Mouse (Mus musculus) forebrain, embryonic 12.5 days (tissue): ENCODE results near the gene Ern1. TPM values are rescaled to one million over a fixed set of nuclear protein-coding genes. Genes with fewer than 3 reads are reported as not detected.

Experiments used
- ATAC-seq: fragments of 200-750 bp; cut with Nextera tagmentation; 2 replicates; pipeline ENCODE4 v1.8.0; 2017; ENCODE audit warnings: moderate TSS enrichment; ENCODE audit not compliant: low FRiP score
- H3K27ac ChIP-seq: fragments of 300-500 bp; sonication (generic); 2 replicates; pipeline ENCODE4 v1.5.1; 2016; ENCODE audit warnings: mild to moderate bottlenecking
- H3K27me3 ChIP-seq: fragments of 300-500 bp; sonication (generic); 2 replicates; pipeline ENCODE4 v1.6.1; 2016; ENCODE audit warnings: mild to moderate bottlenecking
- H3K36me3 ChIP-seq: fragments of 300-500 bp; sonication (generic); replicated peaks from 2 replicates; pipeline ENCODE4 v1.6.1; 2016; ENCODE audit warnings: mild to moderate bottlenecking
- H3K4me1 ChIP-seq: fragments of 300-500 bp; sonication (generic); 2 replicates; pipeline ENCODE4 v1.6.1; 2016
- H3K4me2 ChIP-seq: fragments of 300-500 bp; sonication (generic); 2 replicates; pipeline ENCODE4 v1.6.1; 2016; ENCODE audit warnings: mild to moderate bottlenecking, moderate library complexity
- H3K4me3 ChIP-seq: fragments of 300-500 bp; sonication (generic); replicated peaks from 2 replicates; pipeline ENCODE4 v1.5.1; 2016; ENCODE audit warnings: mild to moderate bottlenecking
- H3K9ac ChIP-seq: fragments of 300-500 bp; sonication (generic); 2 replicates; pipeline ENCODE4 v1.6.1; 2016; ENCODE audit warnings: mild to moderate bottlenecking
- H3K9me3 ChIP-seq: fragments of 300-500 bp; sonication (generic); 2 replicates; pipeline ENCODE4 v1.6.1; 2016
- WGBS: fragments of 180-500 bp; shearing (Covaris S2); methylation state at CpG from one replicate; pipeline ENCODE4 v1.1.7; 2016; 5-methylcytosine and 5-hydroxymethylcytosine counted together
- polyA plus RNA-seq: library from polyadenylated mRNA; unstranded; fragments of >200 nt; fragmentation: Nextera tagmentation; extraction: Ambion mirVana; gene quantifications from 2 replicates; pipeline ENCODE4 v1.2.1, GENCODE M21; 2016

Ern1 gene
- polyA plus RNA-seq, 1 experiment from 2014 or later, result 8.6 TPM

DNA sequence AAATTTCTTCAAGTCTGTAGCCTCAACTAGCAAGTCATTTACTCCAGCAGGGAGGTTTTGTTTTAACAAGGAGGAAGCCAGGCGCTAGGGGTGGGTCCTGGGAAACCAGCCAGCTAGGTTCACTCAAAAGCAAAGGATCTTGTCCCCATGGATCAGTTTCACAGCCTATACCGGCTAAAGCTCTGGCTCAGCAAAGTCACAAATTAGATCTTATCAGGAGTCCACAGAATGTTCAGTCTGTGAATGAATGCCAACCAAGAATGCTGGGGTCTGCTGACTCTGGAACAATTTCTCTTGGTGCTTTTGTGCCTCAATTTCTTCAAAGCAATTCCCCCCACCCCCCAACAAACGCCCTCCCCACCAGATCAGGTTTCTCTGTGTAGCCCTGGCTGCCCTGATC is 98.0 kb downstream of the Ern1 start:
- no peak for ATAC-seq
- Histone ChIP-seq H3K4me2 (no peak overlapping the region), H3K36me3 (no peaks in the 10 kb centered on the region), H3K27me3 (no peaks in the 10 kb centered on the region), H3K4me1 (no peaks in the 10 kb centered on the region), H3K27ac (no peak overlapping the region), H3K9ac (no peak overlapping the region), H3K4me3 (no peak overlapping the region), H3K9me3 (no peaks in the 10 kb centered on the region)
- WGBS, result 41% methylated on average over 3 of the region's 3 CpGs

DNA sequence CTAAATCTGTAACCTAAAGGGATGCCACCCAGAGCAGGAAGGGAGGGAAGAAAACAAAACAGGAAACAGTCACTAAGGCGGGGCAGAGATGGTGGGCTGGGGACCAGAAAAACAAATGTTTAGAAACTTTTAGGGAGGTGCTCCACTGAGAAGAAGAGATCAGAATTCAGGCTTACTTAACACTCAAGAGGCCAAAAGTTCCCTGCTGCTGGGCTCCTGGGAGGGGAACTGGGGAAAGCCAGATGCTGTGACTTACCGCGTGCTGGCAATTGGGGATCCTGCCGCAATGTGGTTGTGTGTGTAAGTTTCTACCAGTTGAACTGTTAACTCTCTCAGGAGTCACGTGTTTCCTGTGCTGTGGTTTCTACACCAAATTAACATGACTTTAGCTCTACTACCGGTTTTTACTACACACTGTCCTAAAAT is 99.8 kb downstream of the Ern1 start, which contains the start of gene Icam2:
Gene Icam2, minus strand, starts transcription at position 285 of the 426 bp plus-strand sequence.
- no peak within 1 kb of the TSS for H3K4me3 ChIP-seq
- 87% methylated on average over 6 of the region's 6 CpGs for WGBS
- H3K9ac ChIP-seq, result no peak within 1 kb of the TSS
- H3K4me1 ChIP-seq, result no peaks in the 10 kb centered on the region
- no peaks in the 10 kb centered on the region for H3K36me3 ChIP-seq
- H3K27ac ChIP-seq, result no peak within 1 kb of the TSS
- ATAC-seq, result no peak
- no peaks in the 10 kb centered on the region for H3K9me3 ChIP-seq
- H3K4me2 ChIP-seq, result no peak within 1 kb of the TSS
- no peaks in the 10 kb centered on the region for H3K27me3 ChIP-seq

DNA sequence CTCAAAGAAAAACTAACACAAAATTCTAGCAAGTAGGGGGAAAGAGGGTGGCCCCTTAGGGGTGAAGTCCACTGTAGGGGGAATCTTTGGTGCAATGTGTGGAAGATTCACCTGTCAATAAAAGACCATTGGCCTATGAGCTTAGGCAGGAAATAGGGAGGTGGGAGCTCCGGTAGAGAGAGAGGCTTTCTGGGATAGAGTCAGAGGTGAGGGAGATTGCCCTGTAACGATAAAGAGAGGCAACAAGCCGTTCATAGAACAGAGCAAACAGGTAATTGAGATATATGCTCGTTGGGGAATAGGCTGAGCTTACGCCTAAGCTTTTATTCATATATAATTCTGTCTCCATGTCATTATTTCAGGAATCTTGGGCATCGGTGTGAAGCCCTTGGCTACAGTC is 100.6 kb downstream of the Ern1 start:
- H3K4me3 ChIP-seq, result no peak overlapping the region
- no peaks in the 10 kb centered on the region for H3K36me3 ChIP-seq
- H3K4me1 ChIP-seq, result no peaks in the 10 kb centered on the region
- H3K27me3 ChIP-seq, result no peaks in the 10 kb centered on the region
- WGBS, result 89% methylated on average over 6 of the region's 6 CpGs
- H3K27ac ChIP-seq, result no peak overlapping the region
- no peak overlapping the region for H3K4me2 ChIP-seq
- no peak for ATAC-seq
- H3K9me3 ChIP-seq, result no peaks in the 10 kb centered on the region
- H3K9ac ChIP-seq, result no peak overlapping the region

DNA sequence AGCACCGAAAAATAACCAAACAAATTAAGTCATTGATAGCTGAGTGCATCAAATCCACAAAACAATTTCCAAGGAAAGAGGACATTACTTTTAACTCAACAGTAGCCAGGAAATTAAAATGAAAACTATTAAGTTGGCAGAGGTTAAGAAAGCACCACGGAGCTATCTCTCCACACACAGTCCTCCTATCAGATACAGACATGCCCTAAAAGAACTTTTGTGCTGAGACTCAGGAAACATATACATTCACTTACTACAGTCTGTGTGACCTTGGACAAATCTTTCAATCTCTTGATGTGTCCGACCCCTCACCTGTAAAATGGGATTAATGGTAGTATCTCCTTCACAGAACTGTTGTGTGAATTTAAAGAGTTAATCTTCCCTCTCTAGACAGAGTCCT is 101.2 kb downstream of the Ern1 start:
- no peak overlapping the region for H3K27ac ChIP-seq
- H3K4me1 ChIP-seq, result no peaks in the 10 kb centered on the region
- H3K9me3 ChIP-seq, result no peaks in the 10 kb centered on the region
- no peaks in the 10 kb centered on the region for H3K36me3 ChIP-seq
- 92% methylated on average over 3 of the region's 3 CpGs for WGBS
- H3K9ac ChIP-seq, result no peak overlapping the region
- H3K4me2 ChIP-seq, result no peak overlapping the region
- H3K27me3 ChIP-seq, result no peaks in the 10 kb centered on the region
- H3K4me3 ChIP-seq, result no peak overlapping the region
- ATAC-seq, result no peak

DNA sequence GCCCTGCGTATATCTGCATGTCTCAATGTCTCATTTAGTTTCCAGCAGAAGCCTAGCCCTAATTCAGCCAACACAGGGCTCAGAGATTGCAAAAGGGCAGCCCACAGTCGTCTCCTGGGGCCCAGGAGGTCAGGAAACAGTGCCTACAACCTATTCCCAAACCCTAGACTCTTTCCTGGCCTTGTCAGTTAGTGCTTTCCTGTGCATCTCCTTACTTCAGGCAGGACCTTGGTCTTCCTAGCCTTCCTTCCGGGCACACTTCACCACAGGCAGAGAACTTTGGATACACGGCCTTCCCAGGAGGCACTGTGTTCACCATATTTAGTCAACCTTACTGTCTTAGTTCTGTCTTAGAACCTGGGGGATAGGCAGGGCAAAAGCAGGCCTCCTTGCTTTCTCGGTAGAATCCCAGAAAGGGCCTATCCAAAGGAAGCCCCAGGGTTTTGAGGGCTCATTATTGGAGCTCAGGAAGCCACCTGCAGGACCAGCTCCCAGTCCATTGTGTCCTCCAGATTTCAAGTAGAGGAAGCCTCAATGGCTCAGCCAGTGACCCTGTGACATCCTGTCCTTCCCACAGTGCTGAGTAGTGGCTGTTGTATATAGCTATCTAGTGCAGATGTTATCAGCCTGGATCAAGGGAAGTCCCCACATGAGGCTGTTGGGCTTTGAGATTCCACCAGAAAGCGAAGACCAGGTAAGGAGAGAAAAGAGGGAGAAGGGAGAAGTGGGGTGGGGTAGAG is 104.4 kb downstream of the Ern1 start:
- ATAC-seq, result no peak
- Histone ChIP-seq H3K4me3 (no peak overlapping the region), H3K27me3 (no peaks in the 10 kb centered on the region), H3K9ac (no peak overlapping the region), H3K36me3 (no peaks in the 10 kb centered on the region), H3K27ac (no peak overlapping the region), H3K4me2 (no peak overlapping the region), H3K4me1 (no peaks in the 10 kb centered on the region), H3K9me3 (no peaks in the 10 kb centered on the region)
- 73% methylated on average over 6 of the region's 6 CpGs for WGBS

DNA sequence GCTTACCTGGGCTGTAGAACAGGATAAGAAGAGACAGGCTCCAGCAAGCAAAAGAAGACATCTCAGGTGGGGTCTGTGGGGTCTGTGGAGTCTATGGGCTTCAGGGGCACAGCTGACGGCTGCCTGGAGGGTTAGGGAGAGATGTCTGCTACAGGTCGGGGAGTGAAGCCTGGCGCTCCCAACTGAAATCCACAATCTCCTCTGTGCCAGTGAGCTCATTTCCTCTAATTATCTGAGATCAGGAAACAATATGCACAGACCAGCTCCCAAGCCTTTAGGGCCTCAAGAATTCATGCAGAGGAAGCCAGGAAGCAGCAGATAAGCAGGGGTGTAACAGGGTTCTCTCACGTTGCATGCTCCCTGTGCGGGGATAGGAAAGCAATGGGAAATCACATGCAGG is 105.2 kb downstream of the Ern1 start:
- no peak overlapping the region for H3K4me3 ChIP-seq
- H3K27me3 ChIP-seq, result no peaks in the 10 kb centered on the region
- no peak overlapping the region for H3K9ac ChIP-seq
- WGBS, result 88% methylated on average over 5 of the region's 5 CpGs
- H3K36me3 ChIP-seq, result no peaks in the 10 kb centered on the region
- no peak for ATAC-seq
- no peaks in the 10 kb centered on the region for H3K4me1 ChIP-seq
- no peak overlapping the region for H3K4me2 ChIP-seq
- H3K9me3 ChIP-seq, result no peaks in the 10 kb centered on the region
- no peak overlapping the region for H3K27ac ChIP-seq

DNA sequence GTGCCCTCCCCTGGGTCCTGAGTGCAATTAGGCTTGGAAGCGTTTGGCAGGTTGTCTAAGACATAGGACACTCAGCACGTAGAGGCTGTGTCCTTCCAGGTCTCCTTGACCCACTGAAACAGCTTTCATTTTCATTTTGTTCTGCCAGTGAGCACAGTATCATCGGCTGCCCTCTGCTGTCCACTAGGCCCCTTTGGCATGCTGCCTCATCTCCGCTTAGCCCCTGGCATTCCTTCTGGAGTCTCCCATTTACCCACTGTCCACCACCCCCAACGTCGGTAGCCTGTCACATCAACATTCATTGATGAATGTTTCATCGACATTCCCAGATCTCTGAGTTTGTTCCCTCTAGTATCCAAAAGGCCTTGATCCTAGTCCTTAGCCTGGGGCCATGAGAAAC is 105.8 kb downstream of the Ern1 start:
- Histone ChIP-seq H3K36me3 (no peaks in the 10 kb centered on the region), H3K9me3 (no peaks in the 10 kb centered on the region), H3K9ac (no peak overlapping the region), H3K27me3 (no peaks in the 10 kb centered on the region), H3K4me1 (no peaks in the 10 kb centered on the region), H3K4me2 (no peak overlapping the region), H3K27ac (no peak overlapping the region), H3K4me3 (no peak overlapping the region)
- WGBS, result 90% methylated on average over 7 of the region's 7 CpGs
- no peak for ATAC-seq

DNA sequence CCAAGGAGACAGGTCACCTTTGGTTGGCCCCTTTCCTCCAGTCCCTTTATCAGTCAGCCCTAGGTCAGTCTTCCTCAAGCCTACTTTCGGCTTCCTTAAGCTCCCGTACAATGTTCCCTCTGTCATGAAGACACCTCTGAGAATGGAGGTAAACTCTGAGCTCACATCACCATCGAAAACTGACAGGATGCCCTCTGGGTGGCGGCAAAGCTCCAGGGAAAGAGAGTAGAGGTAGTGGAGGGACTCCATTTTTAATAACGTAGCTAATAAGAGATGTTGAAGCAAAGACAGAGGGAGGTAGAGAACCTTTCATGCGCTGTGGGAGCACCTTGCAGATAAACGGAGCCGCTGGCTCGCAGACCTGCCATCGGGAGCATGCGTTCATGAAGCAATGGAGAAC is 106.6 kb downstream of the Ern1 start:
- WGBS, result 83% methylated on average over 11 of the region's 11 CpGs
- Histone ChIP-seq H3K27ac (no peak overlapping the region), H3K27me3 (no peaks in the 10 kb centered on the region), H3K9me3 (no peaks in the 10 kb centered on the region), H3K9ac (no peak overlapping the region), H3K4me1 (no peaks in the 10 kb centered on the region), H3K36me3 (no peaks in the 10 kb centered on the region), H3K4me3 (no peak overlapping the region), H3K4me2 (no peak overlapping the region)
- no peak for ATAC-seq

DNA sequence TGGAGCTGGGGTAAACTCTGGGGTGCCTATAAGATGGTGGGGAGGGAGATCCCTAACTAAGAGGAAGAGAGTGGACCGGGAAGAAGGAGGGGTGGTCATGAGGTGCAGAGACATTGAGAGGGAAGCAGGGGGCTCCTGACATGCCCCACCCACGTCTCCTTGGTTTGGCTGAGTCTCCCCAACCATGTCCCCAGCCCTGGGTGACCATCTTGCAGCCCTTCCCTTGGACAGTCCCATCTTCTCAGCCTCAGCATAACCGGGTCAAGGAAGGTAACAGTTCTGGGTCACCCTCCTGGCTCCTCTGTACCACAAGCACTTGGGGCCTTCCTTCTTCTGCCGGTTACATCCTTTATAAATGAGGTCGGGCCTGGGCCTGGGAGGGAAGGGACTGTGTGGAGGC is 112.7 kb downstream of the Ern1 start:
- Histone ChIP-seq H3K9ac (no peak overlapping the region), H3K27me3 (no peaks in the 10 kb centered on the region), H3K36me3 (no peaks in the 10 kb centered on the region), H3K4me1 (no peaks in the 10 kb centered on the region), H3K4me3 (no peak overlapping the region), H3K9me3 (no peaks in the 10 kb centered on the region), H3K4me2 (no peak overlapping the region), H3K27ac (no peak overlapping the region)
- 81% methylated on average over 5 of the region's 5 CpGs for WGBS
- no peak for ATAC-seq

DNA sequence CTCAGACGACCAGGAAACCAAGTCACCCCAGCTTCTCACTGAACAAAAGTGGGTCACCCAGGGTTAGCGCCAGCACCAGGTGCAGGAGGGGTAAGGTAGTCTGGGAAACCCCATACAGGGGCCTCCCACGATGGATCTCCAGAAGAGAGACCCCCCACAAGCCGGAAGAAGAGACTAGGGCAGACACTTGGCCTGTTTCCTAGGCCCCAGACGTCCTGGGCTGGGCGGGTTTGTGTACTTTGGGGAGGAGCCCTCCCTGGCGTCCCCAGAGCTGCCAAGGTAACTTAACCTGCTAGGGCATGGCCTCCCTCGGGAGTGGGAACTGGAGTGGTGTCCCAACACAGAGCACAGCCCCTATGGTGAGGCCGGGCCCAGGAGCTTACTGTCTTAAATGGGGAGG is 113.1 kb downstream of the Ern1 start:
- H3K36me3 ChIP-seq, result no peaks in the 10 kb centered on the region
- H3K27me3 ChIP-seq, result no peaks in the 10 kb centered on the region
- H3K4me2 ChIP-seq, result no peak overlapping the region
- WGBS, result 62% methylated on average over 9 of the region's 9 CpGs
- H3K4me1 ChIP-seq, result no peaks in the 10 kb centered on the region
- no peak overlapping the region for H3K27ac ChIP-seq
- ATAC-seq, result no peak
- H3K9ac ChIP-seq, result no peak overlapping the region
- H3K4me3 ChIP-seq, result no peak overlapping the region
- no peaks in the 10 kb centered on the region for H3K9me3 ChIP-seq

DNA sequence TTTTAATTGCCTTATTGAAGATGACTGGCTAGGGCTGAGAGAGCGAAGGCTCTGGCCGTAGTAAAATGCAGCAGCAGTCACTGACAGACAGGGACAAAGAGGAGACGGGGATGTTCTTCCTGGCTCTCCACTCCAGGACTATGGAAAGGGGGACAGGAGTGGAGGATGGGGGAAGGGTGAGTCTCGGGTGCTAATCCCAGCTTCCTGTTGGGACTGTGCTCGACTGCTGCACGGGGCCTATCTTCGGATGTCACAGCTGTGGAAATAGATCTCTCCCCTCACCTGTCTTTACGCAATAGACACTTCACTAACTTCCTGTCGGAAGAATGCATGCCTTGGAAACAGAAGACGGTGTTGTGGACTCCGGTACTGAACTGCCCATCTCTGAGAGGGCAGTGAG is 113.7 kb downstream of the Ern1 start:
- no peaks in the 10 kb centered on the region for H3K27me3 ChIP-seq
- no peak overlapping the region for H3K9ac ChIP-seq
- ATAC-seq, result no peak
- no peak overlapping the region for H3K4me2 ChIP-seq
- no peaks in the 10 kb centered on the region for H3K9me3 ChIP-seq
- WGBS, result 67% methylated on average over 11 of the region's 11 CpGs
- no peaks in the 10 kb centered on the region for H3K4me1 ChIP-seq
- no peak overlapping the region for H3K27ac ChIP-seq
- H3K4me3 ChIP-seq, result no peak overlapping the region
- H3K36me3 ChIP-seq, result no peaks in the 10 kb centered on the region

DNA sequence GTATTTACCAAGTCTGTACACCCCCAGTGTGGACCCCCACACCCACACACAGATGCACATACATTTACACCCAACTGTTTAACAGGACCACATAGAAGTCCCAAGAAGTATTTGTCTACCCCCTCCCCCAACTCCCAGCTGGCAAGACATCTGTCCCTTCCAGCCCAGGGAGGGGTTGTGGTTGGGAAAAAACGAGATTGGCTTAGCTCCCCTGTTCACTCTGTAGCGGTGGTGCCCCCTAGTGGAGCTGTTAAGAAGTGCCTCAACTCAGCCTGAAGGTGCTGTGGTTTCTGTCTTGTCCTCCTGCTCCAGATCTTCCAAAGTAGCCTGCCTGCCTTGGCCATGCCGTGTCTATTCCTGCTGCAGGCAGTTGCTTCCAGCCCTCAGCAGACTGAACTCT is 121.3 kb downstream of the Ern1 start:
- Histone ChIP-seq H3K9me3 (no peaks in the 10 kb centered on the region), H3K27ac (no peak overlapping the region), H3K4me3 (no peak overlapping the region), H3K36me3 (no peaks in the 10 kb centered on the region), H3K4me2 (no peak overlapping the region), H3K4me1 (peaks cover 16% of the 10 kb centered on the region), H3K27me3 (0 out of 2 replicates have a peak, but pooled peaks cover 3% of the 10 kb centered on the region), H3K9ac (no peak overlapping the region)
- 0 out of 2 replicates have a peak, but pooled peaks have one; percentile 23 for ATAC-seq
- WGBS, result 9% methylated on average over 3 of the region's 3 CpGs

DNA sequence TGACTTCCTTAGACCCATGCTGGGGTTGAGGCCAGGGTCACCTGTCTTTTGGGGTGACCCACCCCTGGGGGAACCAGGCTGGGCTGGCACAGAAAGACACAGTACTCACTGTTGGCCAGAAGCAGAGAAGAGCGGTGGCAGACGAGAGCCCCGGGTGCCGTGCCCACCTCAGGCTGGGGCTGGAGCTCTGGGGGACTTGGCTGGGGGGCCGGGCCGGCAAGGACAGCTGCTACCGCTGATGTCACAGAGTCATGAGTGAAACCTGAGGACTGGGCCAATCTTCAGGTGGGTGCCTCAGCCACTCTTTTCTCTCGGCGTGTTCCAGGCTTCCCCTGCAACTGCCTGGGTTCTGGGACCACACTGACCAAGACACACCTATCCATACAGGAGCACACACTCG is 122.3 kb downstream of the Ern1 start, which contains the start of gene Prr29:
Gene Prr29, plus strand, starts transcription at position 107 of the 400 bp plus-strand sequence.
- no peak for ATAC-seq
- H3K4me3 ChIP-seq, result no peak within 1 kb of the TSS
- 0 out of 2 replicates have a peak, but pooled peaks cover 3% of the 10 kb centered on the region for H3K27me3 ChIP-seq
- no peaks in the 10 kb centered on the region for H3K36me3 ChIP-seq
- no peaks in the 10 kb centered on the region for H3K9me3 ChIP-seq
- no peak within 1 kb of the TSS for H3K27ac ChIP-seq
- H3K4me1 ChIP-seq, result peaks cover 16% of the 10 kb centered on the region
- peak within 1 kb of the TSS; percentile 6; the same call in 1 of the 2 replicates for H3K4me2 ChIP-seq
- 69% methylated on average over 9 of the region's 10 CpGs for WGBS
- H3K9ac ChIP-seq, result peak within 1 kb of the TSS; percentile 9; the same call in 1 of the 2 replicates
